Mouse (Mus musculus) bone marrow macrophage, adult 2 months (primary cell): ENCODE data around the gene Gm20547. TPM values are rescaled to one million over a fixed set of nuclear protein-coding genes. Genes with fewer than 3 reads are reported as not detected.

Experiments
- H3K27ac ChIP-seq: 2 replicates; pipeline ENCODE4 v1.5.1; 2012; ENCODE audit warnings: low read depth, low read length; ENCODE audit not compliant: insufficient read depth
- H3K4me1 ChIP-seq: 2 replicates; pipeline ENCODE4 v1.6.1; 2012; ENCODE audit warnings: low read length; ENCODE audit not compliant: control insufficient read depth, insufficient read depth
- H3K4me3 ChIP-seq: 2 replicates; pipeline ENCODE4 v1.5.1; 2012; ENCODE audit warnings: mild to moderate bottlenecking, low read length, moderate library complexity; ENCODE audit not compliant: insufficient read depth
- CTCF ChIP-seq: IDR thresholded peaks from 2 replicates; pipeline ENCODE4 v1.5.1; 2012; ENCODE audit warnings: low read depth, mild to moderate bottlenecking, low read length, moderate library complexity
- POLR2A ChIP-seq: IDR thresholded peaks from 2 replicates; pipeline ENCODE4 v1.6.1; 2012; ENCODE audit warnings: mild to moderate bottlenecking, low read depth, low read length, borderline replicate concordance
- polyA plus RNA-seq: library from polyadenylated mRNA; stranded (reverse); fragments of >200 nt; gene quantifications from 2 replicates; pipeline ENCODE4 v1.2.4, GENCODE M21; 2012; ENCODE audit not compliant: missing spikeins, insufficient read depth, insufficient read length

Gm20547 gene
- polyA plus RNA-seq, 1 experiment: 0.27 TPM

DNA sequence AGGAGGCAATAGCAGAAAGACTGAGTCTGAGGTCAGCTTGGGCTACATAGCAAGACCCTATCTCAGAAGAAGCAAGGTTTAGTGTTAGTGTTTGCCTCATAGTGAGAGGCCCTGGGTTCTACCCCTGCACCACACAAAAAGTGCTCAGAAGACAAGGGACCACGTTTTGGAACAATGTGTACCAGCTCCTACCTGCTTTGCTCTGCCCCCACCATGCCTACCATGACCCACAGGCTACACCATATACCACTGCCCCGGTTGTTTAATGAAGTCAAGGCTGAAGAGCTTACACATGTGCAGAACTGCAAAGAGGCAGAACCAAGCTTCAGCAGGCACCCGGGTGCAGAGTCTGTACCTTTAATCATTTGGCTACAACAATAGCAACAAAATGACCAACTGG lies 74.7 kb downstream of the Gm20547 start:
- Histone ChIP-seq H3K4me1 (no peaks in the 10 kb centered on the region), H3K4me3 (no peak overlapping the region), H3K27ac (no peak overlapping the region)
- TF ChIP-seq CTCF (no peak), POLR2A (no peak)

Other genes starting within 250 kb of the Gm20547 start
- 22.4 and 22.9 TPM in 2 replicates for gene Fkbpl, start 237.3 kb downstream of the Gm20547 start, polyA plus RNA-seq
- 42.6 and 62.7 TPM in 2 replicates for gene Atf6b, start 234.9 kb downstream of the Gm20547 start, polyA plus RNA-seq
- gene Tnxb, start 211.5 kb downstream of the Gm20547 start, polyA plus RNA-seq: not detected in 2 replicates
- 0.75 and 2.2 TPM in 2 replicates for gene C4b, start 138.2 kb downstream of the Gm20547 start, polyA plus RNA-seq
- not detected in 2 replicates for gene Cyp21a1, start 77.5 kb downstream of the Gm20547 start, polyA plus RNA-seq
- gene Stk19, start 45.1 kb downstream of the Gm20547 start, polyA plus RNA-seq: 33.8 and 44.1 TPM in 2 replicates
- gene Dxo, start 45.0 kb downstream of the Gm20547 start, polyA plus RNA-seq: 30.8 and 38.9 TPM in 2 replicates
- 37.8 and 40.2 TPM in 2 replicates for gene Skiv2l, start 31.8 kb downstream of the Gm20547 start, polyA plus RNA-seq
- gene Nelfe, start 31.7 kb downstream of the Gm20547 start, polyA plus RNA-seq: 48.9 and 56.8 TPM in 2 replicates
- gene Cfb, start 19.5 kb downstream of the Gm20547 start, polyA plus RNA-seq: 12.0 and 13.3 TPM in 2 replicates
- gene Zbtb12, start 2.6 kb downstream of the Gm20547 start, polyA plus RNA-seq: 4.0 and 4.6 TPM in 2 replicates
- gene C2, start 16.2 kb upstream of the Gm20547 start, polyA plus RNA-seq: not detected in 2 replicates
- 145 and 150 TPM in 2 replicates for gene Ehmt2, start 16.4 kb upstream of the Gm20547 start, polyA plus RNA-seq
- not detected in 2 replicates for gene Slc44a4, start 32.4 kb upstream of the Gm20547 start, polyA plus RNA-seq
- 73.6 and 73.9 TPM in 2 replicates for gene Neu1, start 49.2 kb upstream of the Gm20547 start, polyA plus RNA-seq
- gene Hspa1b, start 77.2 kb upstream of the Gm20547 start, polyA plus RNA-seq: 1.2 and 1.5 TPM in 2 replicates
- not detected in 2 replicates for gene Gm20481, start 87.9 kb upstream of the Gm20547 start, polyA plus RNA-seq
- gene Hspa1a, start 90.1 kb upstream of the Gm20547 start, polyA plus RNA-seq: 1.3 TPM in 2 replicates
- gene Hspa1l, start 90.7 kb upstream of the Gm20547 start, polyA plus RNA-seq: not detected in 2 replicates
- gene Lsm2, start 99.8 kb upstream of the Gm20547 start, polyA plus RNA-seq: 37.1 and 44.0 TPM in 2 replicates
- 28.4 and 35.2 TPM in 2 replicates for gene Vars, start 118.9 kb upstream of the Gm20547 start, polyA plus RNA-seq
- gene Vwa7, start 134.5 kb upstream of the Gm20547 start, polyA plus RNA-seq: 0.31 and 0.34 TPM in 2 replicates
- not detected in 2 replicates for gene Sapcd1, start 146.0 kb upstream of the Gm20547 start, polyA plus RNA-seq
- 2.4 and 3.2 TPM in 2 replicates for gene Msh5, start 164.7 kb upstream of the Gm20547 start, polyA plus RNA-seq
- gene Clic1, start 167.9 kb upstream of the Gm20547 start, polyA plus RNA-seq: 357 and 381 TPM in 2 replicates
- gene Ddah2, start 177.0 kb upstream of the Gm20547 start, polyA plus RNA-seq: 9.0 and 10.9 TPM in 2 replicates
- gene Ly6g6c, start 183.3 kb upstream of the Gm20547 start, polyA plus RNA-seq: not detected in 2 replicates
- not detected in 2 replicates for gene Mpig6b, start 184.1 kb upstream of the Gm20547 start, polyA plus RNA-seq
- not detected in 2 replicates for gene Ly6g6e, start 194.9 kb upstream of the Gm20547 start, polyA plus RNA-seq
- 1.0 TPM in 1 of 2 replicates, not detected in the other for gene Ly6g6d, start 196.0 kb upstream of the Gm20547 start, polyA plus RNA-seq
- gene Ly6g6f, start 203.6 kb upstream of the Gm20547 start, polyA plus RNA-seq: not detected in 2 replicates
- gene Abhd16a, start 207.2 kb upstream of the Gm20547 start, polyA plus RNA-seq: 39.8 and 40.7 TPM in 2 replicates
- gene Ly6g5c, start 226.2 kb upstream of the Gm20547 start, polyA plus RNA-seq: not detected in 2 replicates
- 0.54 and 0.92 TPM in 2 replicates for gene Ly6g5b, start 233.4 kb upstream of the Gm20547 start, polyA plus RNA-seq
- gene Gpank1, start 239.4 kb upstream of the Gm20547 start, polyA plus RNA-seq: 24.6 and 29.1 TPM in 2 replicates
- gene Csnk2b, start 240.0 kb upstream of the Gm20547 start, polyA plus RNA-seq: 136 and 143 TPM in 2 replicates
- gene D17H6S53E, start 244.3 kb upstream of the Gm20547 start, polyA plus RNA-seq: 29.2 and 30.4 TPM in 2 replicates